Mouse (Mus musculus) gastrocnemius, postnatal 25 days (tissue): ENCODE measurements around the gene Cecr2. TPM values are rescaled to one million over a fixed set of nuclear protein-coding genes. Genes with fewer than 3 reads are reported as not detected.

Experiments
- microRNA-seq, 2 experiments: library from miRNA; unstranded; fragments of <30 nt; microRNA quantifications; one replicate each; pipeline ENCODE4 v1.2.0; 2021; ENCODE audit warnings: borderline replicate concordance in 2 of 2
- total RNA-seq, 2 experiments: library from RNA; stranded (reverse); gene quantifications; 1 replicate in 1 of 2; 2 replicates in 1 of 2; pipeline ENCODE4 v1.2.3; 2021

Cecr2 gene
- total RNA-seq, 2 experiments from 2014 or later: 8.6 to 11.4 TPM

Small RNA genes lying within 50 kb of the gene (microRNA-seq; reads per million reads assigned to microRNA genes)
- 0 reads per million in 2 experiments for gene Gm25193

Other genes starting within 250 kb of the Cecr2 start
- gene Il17ra, start 203.1 kb upstream of the Cecr2 start, total RNA-seq: 1 to 10 TPM; 1.2 to 1.4 TPM
- gene Tmem121b, start 172.6 kb upstream of the Cecr2 start, total RNA-seq: not detected
- gene Hdhd5, start 135.1 kb upstream of the Cecr2 start, total RNA-seq: 10 to 100 TPM; 24.7 to 27.2 TPM
- gene Slc25a18, start 107.2 kb downstream of the Cecr2 start, total RNA-seq: under 1 TPM in 1 of 2 experiments, not detected in 1; 0.13 TPM
- gene Atp6v1e1, start 156.4 kb downstream of the Cecr2 start, total RNA-seq: 100 to 1,000 TPM; 114 to 127 TPM
- 10 to 100 TPM; 63.9 to 64.8 TPM for gene Bcl2l13, start 169.8 kb downstream of the Cecr2 start, total RNA-seq